Mouse (Mus musculus) heart, postnatal 0 days (tissue): ENCODE data around the gene Golt1a.

Experiments
- CTCF ChIP-seq: IDR thresholded peaks from 2 replicates; pipeline ENCODE4 v1.5.1; 2016; ENCODE audit warnings: antibody characterized with exemption, control low read depth, low read depth
- EP300 ChIP-seq: IDR thresholded peaks from 2 replicates; pipeline ENCODE4 v1.6.1; 2016; ENCODE audit warnings: antibody characterized with exemption, low read depth

GRCm38 (mm10) chr1:133329638-133329964 lies 20.0 kb downstream of the Golt1a start:
- TF ChIP-seq EP300, result no peak
- no peak for TF ChIP-seq CTCF
